Mouse (Mus musculus) hindbrain, embryonic 14.5 days (tissue): Measurements from ENCODE around the gene Fat3. TPM values are rescaled to one million over a fixed set of nuclear protein-coding genes. Genes with fewer than 3 reads are reported as not detected.

Source experiments
- ATAC-seq: fragments of 200-750 bp; cut with Nextera tagmentation; 2 replicates; pipeline ENCODE4 v1.8.0; 2017; ENCODE audit warnings: moderate number of reproducible peaks, mild to moderate bottlenecking, moderate TSS enrichment, moderate library complexity; ENCODE audit not compliant: low FRiP score
- DNase-seq: peaks from one replicate; pipeline ENCODE4 v3.0.0-alpha.2; 2015; ENCODE audit warnings: low spot score
- H3K27ac ChIP-seq: fragments of 300-500 bp; sonication (generic); 2 replicates; pipeline ENCODE4 v1.5.1; 2014; ENCODE audit warnings: mild to moderate bottlenecking, moderate library complexity
- H3K27me3 ChIP-seq: fragments of 300-500 bp; sonication (generic); 2 replicates; pipeline ENCODE4 v1.6.1; 2014; ENCODE audit warnings: mild to moderate bottlenecking, low read length, mixed read lengths; ENCODE audit not compliant: control insufficient read depth, insufficient read depth
- H3K36me3 ChIP-seq: fragments of 300-500 bp; sonication (generic); replicated peaks from 2 replicates; pipeline ENCODE4 v1.6.1; 2014; ENCODE audit not compliant: control insufficient read depth, insufficient read depth
- H3K4me1 ChIP-seq: fragments of 300-500 bp; sonication (generic); replicated peaks from 2 replicates; pipeline ENCODE4 v1.6.1; 2014; ENCODE audit warnings: antibody characterized with exemption, low read length, mixed read lengths; ENCODE audit not compliant: control insufficient read depth, insufficient read depth
- H3K4me2 ChIP-seq: fragments of 300-500 bp; sonication (generic); replicated peaks from 2 replicates; pipeline ENCODE4 v1.6.1; 2014; ENCODE audit warnings: mild to moderate bottlenecking, moderate library complexity
- H3K4me3 ChIP-seq: fragments of 300-500 bp; sonication (generic); replicated peaks from 2 replicates; pipeline ENCODE4 v1.5.1; 2014; ENCODE audit warnings: mild to moderate bottlenecking, low read length
- H3K9ac ChIP-seq: fragments of 300-500 bp; sonication (generic); 2 replicates; pipeline ENCODE4 v1.6.1; 2014
- H3K9me3 ChIP-seq: fragments of 300-500 bp; sonication (generic); 2 replicates; pipeline ENCODE4 v1.6.1; 2016; ENCODE audit warnings: low read length; ENCODE audit not compliant: control insufficient read depth
- WGBS: fragments of 180-500 bp; shearing (Covaris S2); extraction: QIAGEN DNeasy Blood & Tissue Kit; methylation state at CpG from one replicate; pipeline ENCODE4 v1.1.7; 2014; 5-methylcytosine and 5-hydroxymethylcytosine counted together
- polyA plus RNA-seq: library from polyadenylated mRNA; unstranded; fragments of >200 nt; fragmentation: Nextera tagmentation; extraction: Ambion mirVana; gene quantifications from 2 replicates; pipeline ENCODE4 v1.2.1, GENCODE M21; 2014

Fat3 gene
- polyA plus RNA-seq, 1 experiment from 2014 or later, result 18.7 TPM

- ATAC-seq (peak; percentile 26; the same call in 1 of the 2 replicates), DNase-seq (no peak)
- Histone ChIP-seq H3K4me3 (no peak overlapping the region), H3K36me3 (no peaks in the 10 kb centered on the region), H3K4me2 (no peak overlapping the region), H3K9me3 (no peaks in the 10 kb centered on the region), H3K9ac (no peak overlapping the region), H3K27me3 (no peaks in the 10 kb centered on the region), H3K4me1 (peaks cover 32% of the 10 kb centered on the region), H3K27ac (peak overlapping the region; percentile 40; the same call in 1 of the 2 replicates)
- whole genome bisulfite sequencing, result 55% methylated on average over 2 of the region's 2 CpGs
Observed at GRCm38 (mm10) chr9:16256577-16257207, 244.4 kb downstream of the Fat3 start.

- no peak overlapping the region for H3K4me2 ChIP-seq
- H3K36me3 ChIP-seq, result no peaks in the 10 kb centered on the region
- H3K9ac ChIP-seq, result no peak overlapping the region
- 50% methylated on average over 4 of the region's 4 CpGs for WGBS
- H3K27ac ChIP-seq, result no peak overlapping the region
- H3K9me3 ChIP-seq, result no peaks in the 10 kb centered on the region
- H3K4me3 ChIP-seq, result no peak overlapping the region
- ATAC-seq, result no peak
- DNase-seq, result no peak
- no peaks in the 10 kb centered on the region; the same call in 1 of the 2 replicates for H3K4me1 ChIP-seq
- H3K27me3 ChIP-seq, result no peaks in the 10 kb centered on the region
Observed at GRCm38 (mm10) chr9:16246741-16247140, 254.3 kb downstream of the Fat3 start.

GRCm38 (mm10) chr9:16231575-16231974 lies 269.5 kb downstream of the Fat3 start:
- DNase-seq (no peak), ATAC-seq (no peak)
- H3K4me3 ChIP-seq, result no peak overlapping the region
- H3K27ac ChIP-seq, result no peak overlapping the region
- no peaks in the 10 kb centered on the region for H3K9me3 ChIP-seq
- no peaks in the 10 kb centered on the region for H3K27me3 ChIP-seq
- peaks cover 16% of the 10 kb centered on the region for H3K4me1 ChIP-seq
- H3K4me2 ChIP-seq, result no peak overlapping the region
- no peaks in the 10 kb centered on the region for H3K36me3 ChIP-seq
- no peak overlapping the region for H3K9ac ChIP-seq
- 10% methylated on average over 4 of the region's 4 CpGs for WGBS

- Histone ChIP-seq H3K4me3 (no peak overlapping the region), H3K27me3 (no peaks in the 10 kb centered on the region), H3K27ac (no peak overlapping the region), H3K9ac (no peak overlapping the region), H3K4me1 (peaks cover 21% of the 10 kb centered on the region), H3K4me2 (no peak overlapping the region), H3K36me3 (no peaks in the 10 kb centered on the region), H3K9me3 (no peaks in the 10 kb centered on the region)
- ATAC-seq (no peak), DNase-seq (no peak)
- WGBS, result 75% methylated on average over 5 of the region's 5 CpGs
Observed at GRCm38 (mm10) chr9:16228919-16229318, 272.2 kb downstream of the Fat3 start.

GRCm38 (mm10) chr9:16227398-16227797 lies 273.7 kb downstream of the Fat3 start:
- no peak for ATAC-seq
- no peak for DNase-seq
- Histone ChIP-seq H3K4me1 (peaks cover 21% of the 10 kb centered on the region), H3K4me2 (no peak overlapping the region), H3K9me3 (no peaks in the 10 kb centered on the region), H3K4me3 (no peak overlapping the region), H3K9ac (no peak overlapping the region), H3K27ac (no peak overlapping the region), H3K36me3 (no peaks in the 10 kb centered on the region), H3K27me3 (no peaks in the 10 kb centered on the region)
- WGBS, result 77% methylated on average over 2 of the region's 2 CpGs

DNA sequence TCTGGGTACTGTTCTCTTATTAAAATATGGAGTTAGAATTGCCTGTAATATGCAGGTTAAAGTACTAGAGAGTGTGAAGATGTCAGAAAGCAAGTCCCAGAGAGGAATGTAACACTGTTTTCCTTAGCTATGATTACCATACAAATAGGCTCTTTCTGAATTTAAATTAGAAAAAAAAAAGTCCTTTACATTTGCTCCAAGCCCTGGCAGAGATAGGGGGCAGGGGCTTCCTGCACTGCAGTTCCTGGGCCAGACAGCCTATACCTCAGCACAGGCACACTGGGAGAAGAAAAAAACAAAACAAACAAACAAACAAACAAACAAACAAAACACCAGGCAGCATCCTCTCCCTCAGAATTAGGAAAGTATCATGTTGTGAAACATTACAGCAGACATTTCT lies 274.5 kb downstream of the Fat3 start:
- ATAC-seq, result peak; percentile 35; the same call in 1 of the 2 replicates
- Histone ChIP-seq H3K4me2 (no peak overlapping the region), H3K9ac (no peak overlapping the region), H3K27ac (no peak overlapping the region), H3K36me3 (no peaks in the 10 kb centered on the region), H3K9me3 (no peaks in the 10 kb centered on the region), H3K4me1 (peaks cover 15% of the 10 kb centered on the region), H3K27me3 (no peaks in the 10 kb centered on the region), H3K4me3 (no peak overlapping the region)
- DNase-seq, result no peak

GRCm38 (mm10) chr9:16221885-16222284 lies 279.2 kb downstream of the Fat3 start:
- 36% methylated on average over 5 of the region's 5 CpGs for WGBS
- DNase-seq (peak; percentile 71), ATAC-seq (no peak)
- Histone ChIP-seq H3K36me3 (no peaks in the 10 kb centered on the region), H3K27ac (no peak overlapping the region), H3K4me2 (no peak overlapping the region), H3K4me1 (peaks cover 5% of the 10 kb centered on the region; the same call in 1 of the 2 replicates), H3K9me3 (no peaks in the 10 kb centered on the region), H3K4me3 (no peak overlapping the region), H3K27me3 (no peaks in the 10 kb centered on the region), H3K9ac (no peak overlapping the region)

- Histone ChIP-seq H3K9ac (no peak overlapping the region), H3K4me3 (no peak overlapping the region), H3K9me3 (no peaks in the 10 kb centered on the region), H3K36me3 (no peaks in the 10 kb centered on the region), H3K4me1 (peaks cover 36% of the 10 kb centered on the region), H3K27me3 (no peaks in the 10 kb centered on the region), H3K27ac (0 out of 2 replicates have a peak overlapping the region, but pooled peaks have one; percentile 20), H3K4me2 (no peak overlapping the region)
- ATAC-seq, result no peak
- 62% methylated on average over 6 of the region's 6 CpGs for WGBS
- DNase-seq, result no peak
Observed at GRCm38 (mm10) chr9:16216235-16216634, 284.9 kb downstream of the Fat3 start.

DNA sequence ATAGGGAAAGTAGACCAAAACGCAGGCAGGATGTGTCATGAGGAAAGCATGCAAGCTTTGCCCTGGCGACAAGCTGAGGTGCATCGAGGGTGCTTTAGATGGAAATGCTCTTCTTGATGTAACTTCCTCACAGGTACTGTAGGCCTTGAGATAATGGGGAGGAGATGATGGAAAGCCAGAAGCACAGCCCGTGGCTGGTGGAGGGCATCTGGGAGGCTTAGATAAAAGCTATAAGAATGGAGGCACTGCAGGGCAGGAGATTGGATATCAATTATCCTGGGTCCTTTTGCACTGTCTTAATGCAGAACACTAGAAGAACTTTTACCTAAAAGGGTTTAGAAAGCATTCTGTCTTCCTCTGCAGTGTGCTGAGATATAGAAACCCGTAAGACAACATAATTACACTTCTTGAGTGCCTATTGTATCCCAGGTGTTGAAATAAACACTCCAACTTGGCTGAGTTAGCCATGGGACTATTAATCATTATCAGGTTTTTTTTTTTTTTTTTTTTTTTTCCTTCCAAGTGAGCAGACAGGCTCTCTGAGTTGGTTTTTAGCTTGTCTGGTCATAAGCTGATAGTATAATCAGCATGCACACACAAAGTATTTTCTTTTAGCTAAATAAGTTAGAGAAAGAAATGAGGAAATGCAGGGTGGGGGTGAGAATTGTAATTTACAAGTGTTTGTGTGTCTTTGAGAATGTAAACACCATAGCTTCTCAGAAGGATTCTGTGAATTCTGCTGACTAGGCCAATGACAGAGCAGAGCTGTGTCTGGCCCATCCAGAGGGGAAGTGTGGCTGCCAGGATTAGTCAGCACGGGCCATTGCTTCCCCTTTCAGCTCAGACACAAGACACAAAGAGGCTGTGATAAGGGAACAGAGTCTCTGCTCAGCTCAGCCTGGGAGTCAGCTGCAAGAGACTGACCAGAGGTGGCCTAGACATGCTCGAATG lies 286.1 kb downstream of the Fat3 start:
- Histone ChIP-seq H3K4me2 (no peak overlapping the region), H3K4me3 (no peak overlapping the region), H3K27me3 (no peaks in the 10 kb centered on the region), H3K27ac (peak overlapping the region; percentile 68), H3K4me1 (peaks cover 36% of the 10 kb centered on the region), H3K9me3 (no peaks in the 10 kb centered on the region), H3K36me3 (no peaks in the 10 kb centered on the region), H3K9ac (peak overlapping the region; percentile 22; the same call in 1 of the 2 replicates)
- ATAC-seq, result peak; percentile 85
- WGBS, result 41% methylated on average over 7 of the region's 7 CpGs
- DNase-seq, result peak; percentile 65
